Mouse (Mus musculus): ENCODE data around the gene Gart.

Gene Gart

GRCm38 (mm10) chr16:91646681-91647419 is at the start of gene Gart:
Gene Gart (minus strand): TSS chr16:91646952.
- peak; percentile 97 for DNase-seq (ENCODE audit: low read depth, low spot score)

DNA sequence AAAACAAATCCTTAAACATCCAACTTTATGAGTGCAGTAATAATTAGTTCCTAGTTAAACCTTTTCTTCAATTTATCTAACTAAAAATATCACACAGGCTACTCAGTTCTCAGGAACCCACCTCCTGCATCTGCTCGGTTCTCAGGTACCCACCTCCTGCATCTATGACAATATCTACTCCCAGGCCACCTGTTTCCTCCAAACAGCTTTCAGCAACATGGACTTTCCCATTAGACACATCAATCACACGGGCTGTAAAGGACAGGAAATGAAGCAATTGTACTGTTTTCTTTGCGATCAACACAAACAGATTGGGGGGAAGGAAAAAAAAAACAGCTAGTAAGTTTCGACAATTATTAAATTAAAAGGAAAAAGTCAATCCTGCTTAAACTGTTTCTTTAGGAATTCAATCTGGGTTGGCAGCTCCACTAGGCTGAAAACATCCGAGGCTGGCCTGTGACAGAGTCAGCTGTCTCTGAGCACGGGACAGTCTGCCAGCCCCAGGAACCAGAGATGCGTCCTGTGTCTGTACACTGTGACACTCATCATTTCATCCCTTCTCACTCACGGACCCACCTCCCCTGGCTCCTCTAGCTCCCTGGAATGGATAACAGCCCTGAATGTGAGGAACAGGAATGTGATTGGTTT is 48.5 kb upstream of the Gart start:
- DNase-seq (ENCODE audit: low read depth, low spot score) = no peak

DNA sequence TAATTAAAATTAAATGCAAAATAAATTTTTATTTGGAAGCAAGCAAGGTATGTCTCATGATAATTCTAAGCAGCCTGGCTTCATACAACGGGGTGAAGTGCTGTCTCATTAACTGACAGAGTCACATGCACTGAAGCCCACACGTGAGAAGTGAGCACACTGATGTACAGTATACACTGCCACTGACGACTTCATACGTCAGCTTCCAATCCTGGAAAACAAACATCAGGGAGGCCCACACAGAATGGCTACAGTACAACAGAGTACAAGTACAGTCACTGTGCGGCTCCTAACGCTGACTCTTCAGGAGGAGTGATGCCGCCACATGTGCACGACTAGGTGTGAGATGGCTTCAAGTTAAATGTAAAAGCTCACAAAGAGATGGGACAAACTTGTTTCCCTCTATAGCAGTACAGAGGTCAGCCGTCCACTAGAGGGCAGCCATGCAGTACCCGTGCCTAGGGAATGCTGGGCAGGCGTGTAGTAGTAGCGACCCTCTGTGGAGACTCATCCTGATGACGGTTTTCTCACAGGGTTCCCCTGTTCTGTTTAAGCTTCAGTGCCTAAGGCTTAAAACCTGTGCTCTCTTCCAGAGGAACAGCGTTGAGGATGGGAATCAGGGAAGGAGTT is 47.8 kb upstream of the Gart start:
- DNase-seq (ENCODE audit: low read depth, low spot score) = peak; percentile 86

DNA sequence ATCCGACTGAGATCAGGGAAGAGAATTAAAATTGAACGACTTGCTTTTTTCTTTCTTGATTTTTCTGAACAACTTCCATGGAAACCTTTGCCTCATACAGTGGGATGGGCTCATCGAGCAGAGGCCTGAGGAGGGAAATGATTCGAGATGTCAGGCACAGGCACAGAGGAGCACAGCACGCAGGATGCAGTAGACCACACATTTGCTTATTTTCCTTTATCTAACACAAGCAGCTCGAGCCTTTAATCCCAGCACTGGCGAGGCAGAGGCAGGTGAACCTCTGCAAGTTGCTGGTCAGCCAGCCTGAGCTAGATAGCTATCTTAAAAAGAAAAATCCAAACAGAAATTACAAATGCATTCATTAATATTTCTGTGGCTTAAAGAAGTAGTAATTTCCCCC is 43.0 kb upstream of the Gart start:
- DNase-seq (ENCODE audit: low read depth, low spot score) = no peak

- peak; percentile 96 for DNase-seq (ENCODE audit: low read depth, low spot score)
Measured at GRCm38 (mm10) chr16:91688619-91689334, 42.0 kb upstream of the Gart start, which contains the start of gene Donson. Gene Donson (minus strand): TSS chr16:91688770.

DNA sequence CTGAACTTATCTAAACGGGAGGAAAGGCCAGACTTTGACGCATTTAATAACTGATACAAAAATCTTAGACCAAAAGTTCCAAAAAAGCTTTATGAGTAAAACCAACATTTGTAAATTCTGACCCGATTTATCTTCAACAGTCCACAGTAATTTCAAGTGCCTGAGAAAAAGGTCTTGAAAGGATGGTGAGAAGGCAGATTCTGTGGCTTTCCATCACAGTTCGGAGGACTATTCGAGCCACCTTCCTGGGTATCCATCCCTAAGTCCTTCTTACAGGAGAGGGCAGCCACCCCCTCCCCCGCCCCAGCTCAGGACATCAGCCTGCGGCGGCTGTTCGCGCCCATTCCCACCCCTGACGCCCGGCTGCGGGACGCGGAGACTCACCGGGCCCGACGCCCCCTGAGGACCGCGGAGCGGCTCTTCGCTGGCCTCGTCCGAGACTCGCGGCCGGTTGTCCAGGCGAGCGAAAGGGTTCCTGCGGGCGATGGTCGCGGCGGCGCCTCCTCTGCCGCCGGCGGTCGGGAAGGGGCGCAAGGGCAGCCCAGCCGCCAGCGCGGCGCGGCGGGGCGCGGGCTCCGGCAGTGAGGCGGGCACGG is 41.4 kb upstream of the Gart start:
- peak; percentile 63 for DNase-seq (ENCODE audit: low read depth, low spot score)

DNA sequence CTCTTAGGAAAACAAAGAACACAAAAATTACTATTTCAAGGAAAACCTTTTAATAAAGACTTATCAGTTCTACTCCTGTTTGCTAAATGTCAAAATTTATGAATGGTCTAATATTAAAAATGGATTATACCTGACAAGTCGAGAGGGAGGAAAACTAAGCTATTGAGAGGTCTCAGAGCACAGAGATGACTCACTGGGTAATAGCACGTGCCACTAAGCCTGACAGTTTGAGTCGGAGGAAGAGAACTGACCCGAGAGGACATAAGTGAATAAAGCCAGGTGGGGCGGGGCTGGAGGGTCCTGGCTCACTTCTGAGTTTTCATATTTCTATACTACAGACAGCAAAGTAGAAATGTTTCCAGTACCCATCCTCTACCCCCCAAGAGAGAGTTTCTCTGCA is 39.6 kb upstream of the Gart start:
- no peak for DNase-seq (ENCODE audit: low read depth, low spot score)

- no peak for DNase-seq (ENCODE audit: low read depth, low spot score)
Measured at GRCm38 (mm10) chr16:91685526-91685925, 38.8 kb upstream of the Gart start.

DNA sequence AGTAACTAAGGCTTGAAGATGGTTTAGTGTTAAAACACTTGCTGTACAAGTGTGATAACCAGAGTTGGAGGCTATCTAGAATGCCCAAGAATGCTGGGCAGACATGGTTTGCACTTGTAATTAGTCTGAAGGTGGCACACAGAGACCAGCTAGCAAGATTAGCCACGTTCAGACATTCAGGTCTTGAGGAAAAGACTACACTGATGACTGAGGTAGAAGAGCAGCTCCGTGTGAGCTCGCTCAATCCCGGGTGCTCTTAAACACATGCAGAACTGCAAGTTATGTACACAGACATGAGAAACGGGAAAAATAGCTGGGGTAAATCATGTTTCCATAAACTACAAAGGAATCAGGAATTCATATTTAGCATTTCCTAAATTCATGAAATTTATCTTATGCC is 33.9 kb upstream of the Gart start:
- DNase-seq (ENCODE audit: low read depth, low spot score) = no peak

GRCm38 (mm10) chr16:91678147-91678911 is 31.6 kb upstream of the Gart start:
- no peak for DNase-seq (ENCODE audit: low read depth, low spot score)

GRCm38 (mm10) chr16:91674500-91674899 is 27.7 kb upstream of the Gart start:
- DNase-seq (ENCODE audit: low read depth, low spot score) = no peak

GRCm38 (mm10) chr16:91663795-91664194 is 17.0 kb upstream of the Gart start:
- DNase-seq (ENCODE audit: low read depth, low spot score) = no peak

- DNase-seq (ENCODE audit: low read depth, low spot score) = no peak
Measured at GRCm38 (mm10) chr16:91662336-91662735, 15.6 kb upstream of the Gart start.

DNA sequence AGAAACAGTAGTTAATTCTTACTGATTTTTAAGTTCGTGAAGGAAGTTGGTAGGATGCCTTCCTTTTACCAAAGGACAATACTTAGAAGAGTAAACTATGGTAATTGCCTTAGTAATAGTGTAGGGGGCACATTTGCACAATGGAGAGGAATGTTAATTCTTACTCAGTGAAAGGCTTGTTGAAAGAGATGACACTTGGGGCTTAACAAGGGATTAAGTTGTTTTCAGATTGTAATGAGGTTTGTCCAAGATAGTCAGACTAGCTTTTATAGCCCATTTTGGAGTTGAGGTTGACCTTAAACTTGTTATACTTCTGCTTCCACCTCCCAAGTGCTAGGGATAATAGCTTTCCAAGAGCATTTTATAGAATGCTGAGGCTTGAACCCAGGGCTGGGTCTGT is 14.6 kb upstream of the Gart start:
- no peak for DNase-seq (ENCODE audit: low read depth, low spot score)

GRCm38 (mm10) chr16:91659798-91660197 is 13.0 kb upstream of the Gart start:
- DNase-seq (ENCODE audit: low read depth, low spot score) = no peak

DNA sequence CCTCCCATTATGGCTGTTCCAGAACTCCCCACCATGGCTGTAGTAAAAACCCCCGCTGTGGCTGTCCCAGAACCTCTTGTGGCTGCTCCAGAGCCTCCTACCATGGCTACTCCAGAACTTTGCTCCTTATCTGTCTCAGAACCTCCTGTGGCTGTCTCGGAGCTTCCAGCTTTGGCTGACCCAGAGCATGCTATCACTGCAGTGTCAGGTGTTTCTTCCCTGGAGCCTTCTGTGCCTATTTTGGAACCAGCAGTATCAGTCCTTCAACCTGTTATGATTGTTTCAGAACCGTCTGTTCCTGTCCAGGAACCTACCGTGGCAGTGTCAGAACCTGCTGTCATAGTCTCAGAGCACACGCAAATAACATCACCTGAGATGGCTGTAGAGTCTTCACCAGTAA is 11.7 kb upstream of the Gart start:
- DNase-seq (ENCODE audit: low read depth, low spot score) = no peak

DNA sequence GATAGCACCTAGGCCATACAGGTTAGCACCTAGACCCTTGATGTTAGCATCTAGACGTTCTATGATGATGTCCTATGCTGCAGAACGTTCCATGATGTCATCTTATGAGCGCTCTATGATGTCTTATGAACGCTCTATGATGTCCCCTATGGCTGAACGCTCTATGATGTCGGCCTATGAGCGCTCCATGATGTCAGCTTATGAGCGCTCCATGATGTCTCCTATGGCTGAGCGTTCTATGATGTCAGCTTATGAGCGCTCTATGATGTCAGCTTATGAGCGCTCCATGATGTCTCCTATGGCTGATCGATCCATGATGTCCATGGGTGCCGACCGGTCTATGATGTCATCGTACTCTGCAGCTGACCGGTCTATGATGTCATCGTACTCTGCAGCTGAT is 10.5 kb upstream of the Gart start:
- no peak for DNase-seq (ENCODE audit: low read depth, low spot score)

GRCm38 (mm10) chr16:91655285-91655684 is 8.5 kb upstream of the Gart start:
- DNase-seq (ENCODE audit: low read depth, low spot score) = no peak

DNA sequence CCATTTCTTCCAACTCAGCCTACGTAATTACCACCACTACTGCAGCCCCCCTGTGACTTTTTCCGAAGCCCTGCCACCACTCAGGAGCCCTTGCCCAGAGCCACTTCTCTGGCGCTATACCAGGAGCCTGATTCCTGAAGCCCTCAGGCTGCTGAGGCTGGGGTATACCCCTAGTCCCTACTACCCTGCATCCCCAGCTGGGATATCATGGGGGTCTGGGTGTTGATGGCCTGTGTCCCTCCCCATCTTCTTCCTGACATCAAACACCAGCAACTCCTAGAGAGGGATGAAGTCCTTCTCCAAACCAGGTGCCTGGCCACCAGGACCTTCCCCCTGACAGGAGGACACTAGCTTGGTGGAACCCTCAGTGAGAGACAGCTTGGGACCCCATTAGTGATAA is 5.4 kb upstream of the Gart start:
- DNase-seq (ENCODE audit: low read depth, low spot score) = no peak

DNA sequence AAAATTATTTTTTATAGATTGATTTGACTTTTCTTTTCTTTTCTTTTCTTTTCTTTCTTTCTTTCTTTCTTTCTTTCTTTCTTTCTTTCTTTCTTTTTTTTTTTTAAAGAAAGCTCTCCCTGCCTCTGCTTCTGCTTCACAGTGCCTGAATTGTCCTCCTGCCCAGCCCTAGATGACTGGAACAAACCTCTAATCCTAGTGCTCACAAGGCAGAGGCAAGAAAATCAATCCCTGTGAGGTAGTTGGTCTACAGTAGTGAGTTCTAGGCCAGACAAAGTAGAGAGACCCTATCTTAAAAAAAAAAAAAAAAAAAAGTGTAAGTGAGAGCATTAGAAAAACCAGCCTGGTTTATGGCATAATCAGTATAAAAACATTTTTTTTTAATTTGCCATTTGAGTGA is 3.0 kb upstream of the Gart start:
- no peak for DNase-seq (ENCODE audit: low read depth, low spot score)

DNA sequence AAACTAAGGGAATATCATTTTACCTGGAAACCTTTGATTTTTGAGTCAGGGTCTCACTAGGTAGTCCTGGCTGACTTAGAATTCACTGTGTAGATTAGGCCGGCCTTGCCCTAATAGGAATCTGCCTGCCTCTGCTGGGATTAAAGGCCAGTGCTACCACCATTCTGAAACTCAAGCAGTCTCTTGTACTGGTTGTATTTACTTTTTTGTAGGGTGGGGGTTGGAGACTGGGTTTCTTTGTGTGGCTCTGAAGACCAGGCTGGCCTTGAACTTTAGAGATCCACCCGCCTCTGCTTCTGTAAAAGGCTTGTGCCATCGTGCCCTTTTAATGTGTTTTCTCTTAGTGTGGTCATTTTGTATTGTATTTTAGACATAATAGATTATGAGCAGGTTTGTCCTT is 2.5 kb upstream of the Gart start:
- no peak for DNase-seq (ENCODE audit: low read depth, low spot score)
